Mouse (Mus musculus) hindbrain, embryonic 12.5 days (tissue): ENCODE data around the gene Tecta. TPM values are rescaled to one million over a fixed set of nuclear protein-coding genes. Genes with fewer than 3 reads are reported as not detected.

Experiments
- ATAC-seq: fragments of 200-750 bp; cut with Nextera tagmentation; 2 replicates; pipeline ENCODE4 v1.8.0; 2017; ENCODE audit warnings: moderate TSS enrichment; ENCODE audit not compliant: low FRiP score
- H3K27ac ChIP-seq: fragments of 300-500 bp; sonication (generic); 2 replicates; pipeline ENCODE4 v1.5.1; 2016; ENCODE audit warnings: mild to moderate bottlenecking
- H3K27me3 ChIP-seq: fragments of 300-500 bp; sonication (generic); 2 replicates; pipeline ENCODE4 v1.6.1; 2016; ENCODE audit warnings: mild to moderate bottlenecking
- H3K36me3 ChIP-seq: fragments of 300-500 bp; sonication (generic); 2 replicates; pipeline ENCODE4 v1.6.1; 2016; ENCODE audit warnings: mild to moderate bottlenecking
- H3K4me1 ChIP-seq: fragments of 300-500 bp; sonication (generic); 2 replicates; pipeline ENCODE4 v1.6.1; 2016
- H3K4me2 ChIP-seq: fragments of 300-500 bp; sonication (generic); replicated peaks from 2 replicates; pipeline ENCODE4 v1.6.1; 2016; ENCODE audit warnings: mild to moderate bottlenecking
- H3K4me3 ChIP-seq: fragments of 300-500 bp; sonication (generic); 2 replicates; pipeline ENCODE4 v1.5.1; 2016; ENCODE audit warnings: mild to moderate bottlenecking
- H3K9ac ChIP-seq: fragments of 300-500 bp; sonication (generic); 2 replicates; pipeline ENCODE4 v1.6.1; 2016; ENCODE audit warnings: mild to moderate bottlenecking, moderate library complexity
- H3K9me3 ChIP-seq: fragments of 300-500 bp; sonication (generic); replicated peaks from 2 replicates; pipeline ENCODE4 v1.6.1; 2016; ENCODE audit warnings: mild to moderate bottlenecking
- WGBS: fragments of 180-500 bp; shearing (Covaris S2); methylation state at CpG from one replicate; pipeline ENCODE4 v1.1.7; 2016; 5-methylcytosine and 5-hydroxymethylcytosine counted together
- polyA plus RNA-seq: library from polyadenylated mRNA; unstranded; fragments of >200 nt; fragmentation: Nextera tagmentation; extraction: Ambion mirVana; gene quantifications from 2 replicates; pipeline ENCODE4 v1.2.1, GENCODE M21; 2016

Gene Tecta
- polyA plus RNA-seq, 1 experiment from 2014 or later = 1.8 TPM

GRCm38 (mm10) chr9:42417352-42417952 is 17.7 kb upstream of the Tecta start:
- no peaks in the 10 kb centered on the region for H3K9me3 ChIP-seq
- ATAC-seq = no peak
- H3K4me1 ChIP-seq = peaks cover 14% of the 10 kb centered on the region; the same call in 1 of the 2 replicates
- H3K36me3 ChIP-seq = peaks cover 27% of the 10 kb centered on the region
- H3K27me3 ChIP-seq = no peaks in the 10 kb centered on the region
- H3K27ac ChIP-seq = no peak overlapping the region
- no peak overlapping the region for H3K4me3 ChIP-seq
- no peak overlapping the region for H3K9ac ChIP-seq
- no peak overlapping the region for H3K4me2 ChIP-seq
- WGBS = 91% methylated on average over 12 of the region's 12 CpGs

- Histone ChIP-seq H3K4me1 (peaks cover 14% of the 10 kb centered on the region; the same call in 1 of the 2 replicates), H3K36me3 (peaks cover 17% of the 10 kb centered on the region; the same call in 1 of the 2 replicates), H3K27ac (no peak overlapping the region), H3K27me3 (no peaks in the 10 kb centered on the region), H3K4me2 (no peak overlapping the region), H3K9ac (no peak overlapping the region), H3K4me3 (no peak overlapping the region), H3K9me3 (no peaks in the 10 kb centered on the region)
- 38% methylated on average over 1 of the region's 1 CpGs for WGBS
- ATAC-seq = no peak
These were observed 15.5 kb upstream of the Tecta start for GRCm38 (mm10) chr9:42415184-42415583.

GRCm38 (mm10) chr9:42413345-42413744 is 13.6 kb upstream of the Tecta start:
- Histone ChIP-seq H3K4me1 (peaks cover 14% of the 10 kb centered on the region; the same call in 1 of the 2 replicates), H3K4me3 (no peak overlapping the region), H3K9ac (no peak overlapping the region), H3K36me3 (peaks cover 17% of the 10 kb centered on the region; the same call in 1 of the 2 replicates), H3K27me3 (no peaks in the 10 kb centered on the region), H3K9me3 (no peaks in the 10 kb centered on the region), H3K27ac (no peak overlapping the region), H3K4me2 (no peak overlapping the region)
- ATAC-seq = no peak
- WGBS = 73% methylated on average over 12 of the region's 12 CpGs

- 94% methylated on average over 6 of the region's 6 CpGs for WGBS
- Histone ChIP-seq H3K4me1 (peaks cover 15% of the 10 kb centered on the region; the same call in 1 of the 2 replicates), H3K27me3 (no peaks in the 10 kb centered on the region), H3K9me3 (no peaks in the 10 kb centered on the region), H3K4me3 (no peak overlapping the region), H3K9ac (no peak overlapping the region), H3K4me2 (no peak overlapping the region), H3K27ac (no peak overlapping the region), H3K36me3 (peaks cover 15% of the 10 kb centered on the region; the same call in 1 of the 2 replicates)
- ATAC-seq = no peak
These were observed 11.6 kb upstream of the Tecta start for GRCm38 (mm10) chr9:42411296-42411695.

GRCm38 (mm10) chr9:42405736-42406135 is 6.0 kb upstream of the Tecta start:
- peaks cover 3% of the 10 kb centered on the region; the same call in 1 of the 2 replicates for H3K4me1 ChIP-seq
- no peaks in the 10 kb centered on the region for H3K27me3 ChIP-seq
- no peak overlapping the region for H3K4me3 ChIP-seq
- no peak for ATAC-seq
- no peak overlapping the region for H3K9ac ChIP-seq
- H3K36me3 ChIP-seq = no peaks in the 10 kb centered on the region
- no peaks in the 10 kb centered on the region for H3K9me3 ChIP-seq
- no peak overlapping the region for H3K4me2 ChIP-seq
- H3K27ac ChIP-seq = no peak overlapping the region
- WGBS = 81% methylated on average over 4 of the region's 4 CpGs

- no peaks in the 10 kb centered on the region for H3K27me3 ChIP-seq
- no peak overlapping the region for H3K27ac ChIP-seq
- H3K4me3 ChIP-seq = no peak overlapping the region
- no peak overlapping the region for H3K4me2 ChIP-seq
- peaks cover 5% of the 10 kb centered on the region; the same call in 1 of the 2 replicates for H3K4me1 ChIP-seq
- 57% methylated on average over 6 of the region's 6 CpGs for WGBS
- ATAC-seq = no peak
- no peaks in the 10 kb centered on the region for H3K36me3 ChIP-seq
- no peak overlapping the region for H3K9ac ChIP-seq
- no peaks in the 10 kb centered on the region for H3K9me3 ChIP-seq
These were observed 1.8 kb upstream of the Tecta start for GRCm38 (mm10) chr9:42401486-42401885.

- no peak for ATAC-seq
- Histone ChIP-seq H3K4me2 (no peak overlapping the region), H3K9me3 (no peaks in the 10 kb centered on the region), H3K36me3 (no peaks in the 10 kb centered on the region), H3K4me1 (peaks cover 6% of the 10 kb centered on the region; the same call in 1 of the 2 replicates), H3K4me3 (no peak overlapping the region), H3K9ac (no peak overlapping the region), H3K27ac (no peak overlapping the region), H3K27me3 (no peaks in the 10 kb centered on the region)
- WGBS = 64% methylated on average over 2 of the region's 2 CpGs
These were observed 3.6 kb downstream of the Tecta start for GRCm38 (mm10) chr9:42396141-42396540.

- Histone ChIP-seq H3K27me3 (no peaks in the 10 kb centered on the region), H3K4me1 (peaks cover 6% of the 10 kb centered on the region; the same call in 1 of the 2 replicates), H3K4me2 (no peak overlapping the region), H3K4me3 (no peak overlapping the region), H3K9ac (no peak overlapping the region), H3K36me3 (no peaks in the 10 kb centered on the region), H3K9me3 (no peaks in the 10 kb centered on the region), H3K27ac (no peak overlapping the region)
- WGBS = 83% methylated on average over 6 of the region's 6 CpGs
- no peak for ATAC-seq
These were observed 4.8 kb downstream of the Tecta start for GRCm38 (mm10) chr9:42394903-42395302.

- no peak overlapping the region for H3K4me3 ChIP-seq
- ATAC-seq = no peak
- H3K4me1 ChIP-seq = peaks cover 5% of the 10 kb centered on the region; the same call in 1 of the 2 replicates
- H3K9ac ChIP-seq = no peak overlapping the region
- H3K27ac ChIP-seq = no peak overlapping the region
- no peaks in the 10 kb centered on the region for H3K9me3 ChIP-seq
- WGBS = 80% methylated on average over 8 of the region's 8 CpGs
- H3K36me3 ChIP-seq = no peaks in the 10 kb centered on the region
- H3K4me2 ChIP-seq = no peak overlapping the region
- no peaks in the 10 kb centered on the region for H3K27me3 ChIP-seq
These were observed 5.4 kb downstream of the Tecta start for GRCm38 (mm10) chr9:42394321-42394720.

GRCm38 (mm10) chr9:42392927-42393326 is 6.8 kb downstream of the Tecta start:
- Histone ChIP-seq H3K27ac (no peak overlapping the region), H3K4me1 (0 out of 2 replicates have a peak, but pooled peaks cover 3% of the 10 kb centered on the region), H3K4me2 (no peak overlapping the region), H3K36me3 (no peaks in the 10 kb centered on the region), H3K4me3 (no peak overlapping the region), H3K9ac (no peak overlapping the region), H3K27me3 (no peaks in the 10 kb centered on the region), H3K9me3 (no peaks in the 10 kb centered on the region)
- ATAC-seq = no peak
- 76% methylated on average over 6 of the region's 6 CpGs for WGBS

GRCm38 (mm10) chr9:42388490-42388889 is 11.2 kb downstream of the Tecta start:
- no peak overlapping the region for H3K4me2 ChIP-seq
- H3K4me1 ChIP-seq = 0 out of 2 replicates have a peak, but pooled peaks cover 3% of the 10 kb centered on the region
- no peaks in the 10 kb centered on the region for H3K36me3 ChIP-seq
- 0 out of 2 replicates have a peak, but pooled peaks cover 5% of the 10 kb centered on the region for H3K27me3 ChIP-seq
- WGBS = 45% methylated on average over 4 of the region's 4 CpGs
- H3K27ac ChIP-seq = no peak overlapping the region
- ATAC-seq = no peak
- no peaks in the 10 kb centered on the region for H3K9me3 ChIP-seq
- H3K9ac ChIP-seq = no peak overlapping the region
- H3K4me3 ChIP-seq = no peak overlapping the region

- Histone ChIP-seq H3K4me2 (no peak overlapping the region), H3K27me3 (0 out of 2 replicates have a peak, but pooled peaks cover 5% of the 10 kb centered on the region), H3K9ac (no peak overlapping the region), H3K9me3 (no peaks in the 10 kb centered on the region), H3K36me3 (no peaks in the 10 kb centered on the region), H3K4me3 (no peak overlapping the region), H3K27ac (no peak overlapping the region), H3K4me1 (peaks cover 4% of the 10 kb centered on the region; the same call in 1 of the 2 replicates)
- WGBS = 76% methylated on average over 8 of the region's 8 CpGs
- ATAC-seq = no peak
These were observed 12.7 kb downstream of the Tecta start for GRCm38 (mm10) chr9:42387038-42387437.

GRCm38 (mm10) chr9:42385656-42386055 is 14.1 kb downstream of the Tecta start:
- no peaks in the 10 kb centered on the region for H3K9me3 ChIP-seq
- no peak overlapping the region for H3K9ac ChIP-seq

More at GRCm38 (mm10) chr9:42385656-42386055, 14.1 kb downstream of the Tecta start:
- Histone ChIP-seq H3K4me3 (no peak overlapping the region), H3K4me2 (no peak overlapping the region), H3K36me3 (no peaks in the 10 kb centered on the region), H3K27ac (no peak overlapping the region), H3K27me3 (0 out of 2 replicates have a peak, but pooled peaks cover 5% of the 10 kb centered on the region), H3K4me1 (peaks cover 4% of the 10 kb centered on the region; the same call in 1 of the 2 replicates)
- ATAC-seq = no peak
- 79% methylated on average over 13 of the region's 13 CpGs for WGBS
